Mouse (Mus musculus): ENCODE measurements at regions not wholly inside any gene's neighbourhood (a gene's known extent, or its start where the extent isn't known, plus 50 kb on each side); places are given as distances from the start of the nearest gene placed in this dataset.

- no peak overlapping the region for H3K27ac ChIP-seq
- DNase-seq: no peak
- peaks cover 10% of the 10 kb centered on the region for H3K27me3 ChIP-seq (ENCODE audit: control insufficient read depth, insufficient read depth, low read length)
- H3K79me2 ChIP-seq (replicated peaks; ENCODE audit: control insufficient read depth, insufficient read depth, low read length): no peaks in the 10 kb centered on the region
- no peak overlapping the region for H3K9ac ChIP-seq (ENCODE audit: low read depth, low read length)
- no peak overlapping the region for H3K4me3 ChIP-seq
- intact Hi-C loops (cut with DNase I): no loop called here
- WGBS: 4% methylated on average over 12 of the region's 12 CpGs
- no peaks in the 10 kb centered on the region for H3K4me1 ChIP-seq (ENCODE audit: control insufficient read depth, insufficient read depth, low read length)
- no peaks in the 10 kb centered on the region for H3K36me3 ChIP-seq (ENCODE audit: control insufficient read depth, insufficient read depth, low read length)
- TF ChIP-seq POLR2A (IDR thresholded peaks at IDR 0.05; ENCODE audit: insufficient read depth, low read depth, low read length) (no peak), EP300 (IDR thresholded peaks at IDR 0.05; ENCODE audit: insufficient read depth, low read depth, low read length) (no peak), CTCF (IDR thresholded peaks at IDR 0.05) (no peak)
These were observed 1588.3 kb downstream of the 4930444P10Rik start for GRCm38 (mm10) chr1:14504767-14505343.

GRCm38 (mm10) chr1:14503881-14504742 lies 1589.0 kb downstream of the 4930444P10Rik start:
- Histone ChIP-seq H3K9ac (ENCODE audit: low read depth, low read length) (no peak overlapping the region), H3K36me3 (ENCODE audit: control insufficient read depth, insufficient read depth, low read length) (no peaks in the 10 kb centered on the region), H3K27ac (no peak overlapping the region), H3K4me1 (ENCODE audit: control insufficient read depth, insufficient read depth, low read length) (no peaks in the 10 kb centered on the region), H3K4me3 (no peak overlapping the region), H3K79me2 (replicated peaks; ENCODE audit: control insufficient read depth, insufficient read depth, low read length) (no peaks in the 10 kb centered on the region), H3K27me3 (ENCODE audit: control insufficient read depth, insufficient read depth, low read length) (peaks cover 10% of the 10 kb centered on the region)
- WGBS: 15% methylated on average over 17 of the region's 17 CpGs
- peak in 1 of 2 experiments; percentile 6 for DNase-seq
- TF ChIP-seq CTCF (IDR thresholded peaks at IDR 0.05) (no peak), EP300 (IDR thresholded peaks at IDR 0.05; ENCODE audit: insufficient read depth, low read depth, low read length) (no peak), POLR2A (IDR thresholded peaks at IDR 0.05; ENCODE audit: insufficient read depth, low read depth, low read length) (no peak)
- intact Hi-C loops (cut with DNase I): no loop called here

GRCm38 (mm10) chr1:14503193-14503800 lies 1589.8 kb downstream of the 4930444P10Rik start:
- no peak overlapping the region for H3K4me3 ChIP-seq
- no peak for DNase-seq
- H3K4me1 ChIP-seq (ENCODE audit: control insufficient read depth, insufficient read depth, low read length): no peaks in the 10 kb centered on the region
- peaks cover 10% of the 10 kb centered on the region for H3K27me3 ChIP-seq (ENCODE audit: control insufficient read depth, insufficient read depth, low read length)
- H3K27ac ChIP-seq: no peak overlapping the region
- intact Hi-C loops (cut with DNase I): no loop called here
- no peak for TF ChIP-seq EP300 (IDR thresholded peaks at IDR 0.05; ENCODE audit: insufficient read depth, low read depth, low read length)
- TF ChIP-seq POLR2A (IDR thresholded peaks at IDR 0.05; ENCODE audit: insufficient read depth, low read depth, low read length): no peak
- no peak for TF ChIP-seq CTCF (IDR thresholded peaks at IDR 0.05)
- H3K79me2 ChIP-seq (replicated peaks; ENCODE audit: control insufficient read depth, insufficient read depth, low read length): no peaks in the 10 kb centered on the region
- H3K9ac ChIP-seq (ENCODE audit: low read depth, low read length): no peak overlapping the region
- H3K36me3 ChIP-seq (ENCODE audit: control insufficient read depth, insufficient read depth, low read length): no peaks in the 10 kb centered on the region
- 44% methylated on average over 7 of the region's 7 CpGs for WGBS

- TF ChIP-seq POLR2A (IDR thresholded peaks at IDR 0.05; ENCODE audit: insufficient read depth, low read depth, low read length): no peak
- TF ChIP-seq EP300 (IDR thresholded peaks at IDR 0.05; ENCODE audit: insufficient read depth, low read depth, low read length): no peak
- no peak for DNase-seq
- no peaks in the 10 kb centered on the region for H3K79me2 ChIP-seq (replicated peaks; ENCODE audit: control insufficient read depth, insufficient read depth, low read length)
- no peak overlapping the region for H3K4me3 ChIP-seq
- no peak overlapping the region for H3K9ac ChIP-seq (ENCODE audit: low read depth, low read length)
- H3K27ac ChIP-seq: no peak overlapping the region
- no peaks in the 10 kb centered on the region for H3K4me1 ChIP-seq (ENCODE audit: control insufficient read depth, insufficient read depth, low read length)
- 71% methylated on average over 1 of the region's 1 CpGs for WGBS
- H3K36me3 ChIP-seq (ENCODE audit: control insufficient read depth, insufficient read depth, low read length): no peaks in the 10 kb centered on the region
- peaks cover 4% of the 10 kb centered on the region for H3K27me3 ChIP-seq (ENCODE audit: control insufficient read depth, insufficient read depth, low read length)
- intact Hi-C loops (cut with DNase I): no loop called here
These were observed 1594.0 kb downstream of the 4930444P10Rik start for GRCm38 (mm10) chr1:14499105-14499504.

- 70% methylated on average over 3 of the region's 3 CpGs for WGBS
These were observed 1603.1 kb downstream of the 4930444P10Rik start for GRCm38 (mm10) chr1:14490026-14490425.

More at GRCm38 (mm10) chr1:14490026-14490425, 1603.1 kb downstream of the 4930444P10Rik start:
- Histone ChIP-seq H3K27me3 (ENCODE audit: control insufficient read depth, insufficient read depth, low read length) (no peaks in the 10 kb centered on the region), H3K79me2 (replicated peaks; ENCODE audit: control insufficient read depth, insufficient read depth, low read length) (no peaks in the 10 kb centered on the region), H3K9ac (ENCODE audit: low read depth, low read length) (no peak overlapping the region), H3K4me1 (ENCODE audit: control insufficient read depth, insufficient read depth, low read length) (no peaks in the 10 kb centered on the region), H3K27ac (no peak overlapping the region), H3K4me3 (no peak overlapping the region), H3K36me3 (ENCODE audit: control insufficient read depth, insufficient read depth, low read length) (no peaks in the 10 kb centered on the region)
- no peak for DNase-seq
- TF ChIP-seq EP300 (IDR thresholded peaks at IDR 0.05; ENCODE audit: insufficient read depth, low read depth, low read length) (no peak), CTCF (IDR thresholded peaks at IDR 0.05) (no peak), POLR2A (IDR thresholded peaks at IDR 0.05; ENCODE audit: insufficient read depth, low read depth, low read length) (no peak)
- intact Hi-C loops (cut with DNase I): no loop called here

Data from heart, adult 2 months (tissue).